Mouse (Mus musculus) testis, adult 2 months (tissue): ENCODE results near the gene Fcgrt. TPM values are rescaled to one million over a fixed set of nuclear protein-coding genes. Genes with fewer than 3 reads are reported as not detected.
A peak's percentile ranks its signal among the peaks of the same experiment; 100 is the strongest.

Experiments used
- H3K27ac ChIP-seq: fragments of 200-500 bp; 2 replicates; pipeline ENCODE4 v1.5.1; 2012; ENCODE audit warnings: low read depth, low read length; ENCODE audit not compliant: control insufficient read depth, insufficient read depth
- H3K27me3 ChIP-seq: fragments of 200-500 bp; 2 replicates; pipeline ENCODE4 v1.6.1; 2012; ENCODE audit warnings: mild to moderate bottlenecking, low read length, moderate library complexity; ENCODE audit not compliant: control insufficient read depth, insufficient read depth
- H3K36me3 ChIP-seq: fragments of 200-500 bp; 2 replicates; pipeline ENCODE4 v1.6.1; 2012; ENCODE audit warnings: mild to moderate bottlenecking, low read length; ENCODE audit not compliant: control insufficient read depth, insufficient read depth
- H3K4me1 ChIP-seq: fragments of 200-500 bp; 2 replicates; pipeline ENCODE4 v1.6.1; 2012; ENCODE audit warnings: low read length; ENCODE audit not compliant: control insufficient read depth, insufficient read depth
- H3K4me3 ChIP-seq: fragments of 200-500 bp; 2 replicates; pipeline ENCODE4 v1.5.1; 2012; ENCODE audit warnings: low read depth, mild to moderate bottlenecking, low read length, moderate library complexity, mixed read lengths; ENCODE audit not compliant: control insufficient read depth
- CTCF ChIP-seq: fragments of 200-500 bp; IDR thresholded peaks from 2 replicates; pipeline ENCODE4 v1.5.1; 2012; ENCODE audit warnings: low read depth, mild to moderate bottlenecking, inconsistent platforms, low read length, moderate library complexity; ENCODE audit not compliant: control insufficient read depth, insufficient read depth, insufficient replicate concordance
- POLR2A ChIP-seq: fragments of 200-500 bp; IDR thresholded peaks from 2 replicates; pipeline ENCODE4 v1.6.1; 2012; ENCODE audit warnings: low read depth, mild to moderate bottlenecking, inconsistent platforms, low read length, moderate library complexity; ENCODE audit not compliant: control insufficient read depth
- polyA plus RNA-seq: library from polyadenylated mRNA; depleted of rRNA; stranded (reverse); fragments of >200 nt; gene quantifications from 2 replicates; pipeline ENCODE4 v1.2.3, GENCODE M21; 2012

Gene Fcgrt
- polyA plus RNA-seq, 1 experiment, result 5.4 TPM

- Histone ChIP-seq H3K27ac (no peak overlapping the region), H3K4me3 (no peak overlapping the region), H3K4me1 (no peaks in the 10 kb centered on the region; the same call in 1 of the 2 replicates), H3K36me3 (no peaks in the 10 kb centered on the region), H3K27me3 (no peaks in the 10 kb centered on the region)
- TF ChIP-seq CTCF, result no peak
- TF ChIP-seq POLR2A, result no peak
Measured at GRCm38 (mm10) chr7:45069671-45070070, 34.0 kb downstream of the Fcgrt start.

DNA sequence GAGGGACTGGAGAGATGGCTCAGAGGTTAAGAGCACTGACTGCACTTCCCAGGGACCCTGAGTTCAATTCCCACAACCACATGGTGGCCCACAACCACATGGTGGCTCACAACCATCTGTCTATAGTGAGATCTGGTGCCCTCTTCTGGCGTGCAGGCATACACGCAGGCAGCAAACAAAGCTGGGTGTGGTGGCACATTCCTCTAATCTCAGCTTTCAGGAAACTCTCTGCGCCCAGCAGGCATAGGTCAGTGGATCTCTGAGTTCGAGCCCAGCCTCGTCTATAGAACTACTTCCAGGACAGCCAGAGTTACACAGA lies 35.7 kb downstream of the Fcgrt start:
- Histone ChIP-seq H3K4me3 (no peak overlapping the region), H3K27me3 (no peaks in the 10 kb centered on the region), H3K4me1 (no peaks in the 10 kb centered on the region), H3K27ac (no peak overlapping the region), H3K36me3 (no peaks in the 10 kb centered on the region)
- TF ChIP-seq POLR2A, result no peak
- peak; percentile 59; the same call in 1 of the 2 replicates for TF ChIP-seq CTCF

DNA sequence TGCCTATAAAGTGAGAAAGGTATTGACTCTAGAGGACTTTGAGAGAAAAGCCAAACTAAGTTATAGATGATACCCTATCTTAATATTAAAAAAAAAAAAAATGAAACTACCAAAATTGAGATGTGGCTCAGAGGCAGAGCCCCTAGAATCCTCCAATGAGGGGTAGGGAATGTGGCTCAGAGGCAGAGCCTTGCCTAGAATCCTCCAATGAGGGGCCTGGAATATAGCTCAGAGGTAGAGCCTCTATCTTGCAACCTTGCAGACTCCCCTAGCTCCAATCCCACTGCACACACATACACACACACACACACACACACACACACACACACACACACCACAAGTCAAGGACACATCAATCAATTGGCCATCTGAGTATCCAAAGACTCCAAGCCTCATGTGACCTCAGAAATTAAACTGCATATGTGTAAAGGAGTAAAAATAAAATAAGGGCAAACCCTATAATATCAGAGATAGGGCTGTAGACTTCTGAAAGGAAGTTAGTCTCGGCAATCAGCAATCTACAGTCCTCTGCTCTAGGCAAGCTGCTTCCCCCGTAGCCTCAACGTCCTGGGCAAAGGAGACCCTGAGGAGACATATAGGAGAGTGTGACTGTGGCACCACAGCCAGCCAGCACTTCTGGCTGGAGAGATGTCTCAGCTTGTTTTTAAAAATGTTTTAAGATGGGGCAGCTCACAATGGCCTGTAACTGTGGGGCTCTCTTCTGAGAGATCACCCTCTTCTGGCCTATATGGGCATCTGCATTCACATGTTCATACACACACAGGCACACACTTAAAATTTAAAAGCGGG lies 36.3 kb downstream of the Fcgrt start:
- TF ChIP-seq POLR2A (no peak), CTCF (no peak)
- Histone ChIP-seq H3K27me3 (no peaks in the 10 kb centered on the region), H3K4me1 (no peaks in the 10 kb centered on the region), H3K4me3 (no peak overlapping the region), H3K36me3 (no peaks in the 10 kb centered on the region), H3K27ac (no peak overlapping the region)

DNA sequence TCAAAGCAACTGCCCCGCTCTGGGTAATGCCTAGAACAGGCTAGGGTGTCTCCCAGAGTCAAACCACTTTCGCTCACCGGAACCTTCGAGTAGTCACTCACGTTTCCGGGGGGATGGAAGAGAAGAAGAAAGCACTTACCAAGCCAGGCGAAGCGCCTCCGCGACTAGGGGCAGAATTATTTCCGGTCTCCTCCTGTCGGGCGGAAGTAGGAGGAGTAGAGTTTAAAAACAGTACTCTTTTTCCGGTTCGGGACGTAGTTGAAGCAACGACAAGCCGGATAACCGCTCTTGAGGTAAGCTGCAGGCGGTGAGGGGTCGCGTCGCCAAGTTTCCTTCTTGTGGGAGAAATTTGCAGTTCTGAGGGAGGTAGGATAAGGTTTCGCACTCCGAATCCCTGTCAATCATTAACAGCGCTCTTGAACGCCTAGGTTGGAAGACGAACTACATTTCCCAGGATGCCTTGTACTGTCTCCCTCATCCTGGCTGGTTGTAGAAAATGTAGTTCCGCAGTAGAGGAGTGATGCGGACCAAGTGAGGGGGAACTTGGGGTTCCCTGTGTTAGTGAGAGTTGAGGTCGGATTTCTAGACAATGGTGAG lies 41.3 kb downstream of the Fcgrt start, which contains the start of the genes Nosip and Prrg2:
Gene Nosip, plus strand, starts transcription at position 191 of the 597 bp plus-strand sequence.
Gene Prrg2, minus strand, starts transcription at position 439 of the 597 bp plus-strand sequence.
- peak within 1 kb of the TSS; percentile 99 for H3K4me3 ChIP-seq
- H3K27me3 ChIP-seq, result no peaks in the 10 kb centered on the region
- H3K36me3 ChIP-seq, result no peaks in the 10 kb centered on the region
- TF ChIP-seq POLR2A (peak; percentile 65), CTCF (no peak)
- H3K27ac ChIP-seq, result peak within 1 kb of the TSS; percentile 98
- peaks cover 15% of the 10 kb centered on the region for H3K4me1 ChIP-seq

- Histone ChIP-seq H3K27me3 (no peaks in the 10 kb centered on the region), H3K27ac (peak overlapping the region; percentile 23)
- TF ChIP-seq POLR2A, result no peak
- TF ChIP-seq CTCF, result no peak
Measured at GRCm38 (mm10) chr7:45061532-45062075, 42.0 kb downstream of the Fcgrt start.

DNA sequence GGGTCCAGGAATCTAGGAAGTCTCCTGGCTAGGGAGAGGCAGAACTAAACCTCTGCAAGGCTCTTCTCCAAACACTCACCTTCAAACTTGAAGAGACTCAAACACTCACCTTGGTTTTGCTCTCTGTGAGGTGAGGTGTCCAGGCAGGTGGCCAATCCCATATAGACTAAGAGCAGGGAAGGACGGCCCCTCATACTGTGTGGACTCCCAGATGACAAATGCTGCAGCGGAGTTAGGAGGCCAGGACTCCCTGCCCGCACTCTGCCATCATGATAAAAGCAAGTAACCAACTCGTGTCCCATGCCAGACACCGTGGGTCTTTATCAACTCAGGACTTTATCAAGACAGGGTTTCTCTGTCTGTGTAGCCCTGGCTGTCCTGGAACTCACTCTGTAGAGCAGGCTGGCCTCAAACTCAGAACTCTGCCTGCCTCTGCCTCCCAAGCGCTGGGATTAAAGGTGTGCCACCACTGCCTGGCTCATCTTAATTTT lies 43.0 kb downstream of the Fcgrt start:
- peaks cover 19% of the 10 kb centered on the region for H3K4me1 ChIP-seq
- no peaks in the 10 kb centered on the region for H3K36me3 ChIP-seq
- no peak overlapping the region for H3K27ac ChIP-seq
- TF ChIP-seq POLR2A, result no peak
- TF ChIP-seq CTCF, result no peak
- peak overlapping the region; percentile 72 for H3K4me3 ChIP-seq
- no peaks in the 10 kb centered on the region for H3K27me3 ChIP-seq

More at GRCm38 (mm10) chr7:45061532-45062075, 42.0 kb downstream of the Fcgrt start:
- Histone ChIP-seq H3K4me3 (peak overlapping the region; percentile 72), H3K4me1 (peaks cover 19% of the 10 kb centered on the region), H3K36me3 (no peaks in the 10 kb centered on the region)
